Mouse (Mus musculus) ES-E14 (cell line): ENCODE measurements around the gene Nfkb1. TPM values are rescaled to one million over a fixed set of nuclear protein-coding genes. Genes with fewer than 3 reads are reported as not detected.

Source experiments
- DNase-seq: peaks from one replicate; pipeline ENCODE4 v3.0.0-alpha.2; 2013; ENCODE audit warnings: low read depth, low spot score
- H3K27ac ChIP-seq: 2 replicates; pipeline ENCODE4 v1.5.1; 2012; ENCODE audit warnings: low read depth, mild to moderate bottlenecking, low read length, moderate library complexity, mixed read lengths; ENCODE audit not compliant: poor library complexity, insufficient read depth, severe bottlenecking
- H3K36me3 ChIP-seq: 2 replicates; pipeline ENCODE4 v1.6.1; 2012; ENCODE audit warnings: mild to moderate bottlenecking, low read length, moderate library complexity, mixed read lengths; ENCODE audit not compliant: control insufficient read depth, poor library complexity, insufficient read depth, severe bottlenecking
- H3K4me1 ChIP-seq, 2 experiments: fragments of 150-350 bp in 1 of 2; sonication (generic) in 1 of 2; 2 replicates each; pipeline ENCODE4 v1.6.1; 2012; ENCODE audit warnings: low read length in 2 of 2, mild to moderate bottlenecking in 1 of 2, mixed read lengths in 1 of 2; ENCODE audit not compliant: control insufficient read depth in 2 of 2, insufficient read depth in 2 of 2, poor library complexity in 1 of 2
- H3K4me3 ChIP-seq, 2 experiments: fragments of 150-350 bp in 1 of 2; sonication (generic) in 1 of 2; 2 replicates each; pipeline ENCODE4 v1.5.1; 2012; ENCODE audit warnings: low read length in 2 of 2, low read depth in 1 of 2, mild to moderate bottlenecking in 1 of 2, mixed read lengths in 1 of 2; ENCODE audit not compliant: insufficient read depth in 1 of 2, poor library complexity in 1 of 2, severe bottlenecking in 1 of 2
- H3K9ac ChIP-seq: 2 replicates; pipeline ENCODE4 v1.6.1; 2012; ENCODE audit warnings: low read depth, mild to moderate bottlenecking, low read length, mixed read lengths; ENCODE audit not compliant: poor library complexity, insufficient read depth, severe bottlenecking
- H3K9me3 ChIP-seq: fragments of 150-350 bp; sonication (generic); 2 replicates; pipeline ENCODE4 v1.6.1; 2012; ENCODE audit warnings: low read depth, mild to moderate bottlenecking, low read length; ENCODE audit not compliant: control insufficient read depth, insufficient read depth
- CHD2 ChIP-seq: IDR thresholded peaks from 2 replicates; pipeline ENCODE4 v1.6.1; 2014; ENCODE audit warnings: mild to moderate bottlenecking, low read depth, low read length, inconsistent platforms
- HCFC1 ChIP-seq: IDR thresholded peaks from 2 replicates; pipeline ENCODE4 v1.6.1; 2012; ENCODE audit warnings: low read length, inconsistent platforms, borderline replicate concordance; ENCODE audit not compliant: insufficient read depth
- MAFK ChIP-seq: IDR thresholded peaks from 2 replicates; pipeline ENCODE4 v1.6.1; 2014; ENCODE audit warnings: mild to moderate bottlenecking, low read depth, low read length, inconsistent platforms; ENCODE audit not compliant: insufficient read depth
- ZC3H11A ChIP-seq: IDR thresholded peaks from 2 replicates; pipeline ENCODE4 v1.6.1; 2012; ENCODE audit warnings: low read depth, mild to moderate bottlenecking, inconsistent platforms, low read length, borderline replicate concordance
- ZNF384 ChIP-seq: IDR thresholded peaks from 2 replicates; pipeline ENCODE4 v1.6.1; 2012; ENCODE audit warnings: low read depth, low read length, inconsistent platforms
- in situ Hi-C, 2 experiments: fragments of 600-800 bp; cut with MboI; formaldehyde crosslinking; loops; one replicate each; pipeline ENCODE4 v1.15.1; 2025; ENCODE audit warnings: low sequenced_read_pairs in 2 of 2, inconsistent platforms in 1 of 2; ENCODE audit not compliant: unreplicated experiment in 2 of 2
- total RNA-seq: library from RNA; depleted of rRNA; stranded (reverse); fragments of 300-350 nt; gene quantifications from 2 replicates; pipeline ENCODE4 v1.2.3, GENCODE M21; 2012

The Nfkb1 gene
- total RNA-seq, 1 experiment = 35.0 TPM

DNA sequence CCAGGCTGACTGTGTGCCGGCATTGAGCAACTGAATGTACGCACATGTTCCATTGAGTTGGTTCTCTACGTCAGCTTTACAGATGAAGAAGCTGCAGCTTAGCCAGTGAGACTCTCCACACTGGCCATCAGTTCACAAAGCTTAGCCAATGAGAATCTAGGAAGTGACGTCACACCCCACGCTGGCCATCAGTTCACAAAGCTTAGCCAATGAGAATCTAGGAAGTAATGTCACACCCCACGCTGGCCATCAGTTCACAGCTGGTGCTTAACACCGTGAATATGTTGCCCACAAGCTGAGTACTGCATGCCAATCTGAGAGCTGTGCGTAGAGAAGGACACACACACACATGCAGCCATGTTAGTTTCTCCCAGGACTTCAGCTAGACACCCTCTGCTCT, 42.8 kb downstream of the Nfkb1 start:
- no peak overlapping the region for H3K4me3 ChIP-seq
- in situ Hi-C loops = no loop called here
- peaks cover 3% of the 10 kb centered on the region; the same call in 1 of the 2 replicates for H3K36me3 ChIP-seq
- DNase-seq = no peak
- TF ChIP-seq MAFK = no peak
- TF ChIP-seq HCFC1 = no peak
- TF ChIP-seq ZC3H11A = no peak
- TF ChIP-seq ZNF384 = no peak
- TF ChIP-seq CHD2 = no peak
- no peaks in the 10 kb centered on the region for H3K9me3 ChIP-seq
- H3K4me1 ChIP-seq = peaks cover 0 to 2% of the 10 kb centered on the region in 2 experiments; a peak in 1 of 4 replicates
- no peak overlapping the region for H3K27ac ChIP-seq
- no peak overlapping the region for H3K9ac ChIP-seq

DNA sequence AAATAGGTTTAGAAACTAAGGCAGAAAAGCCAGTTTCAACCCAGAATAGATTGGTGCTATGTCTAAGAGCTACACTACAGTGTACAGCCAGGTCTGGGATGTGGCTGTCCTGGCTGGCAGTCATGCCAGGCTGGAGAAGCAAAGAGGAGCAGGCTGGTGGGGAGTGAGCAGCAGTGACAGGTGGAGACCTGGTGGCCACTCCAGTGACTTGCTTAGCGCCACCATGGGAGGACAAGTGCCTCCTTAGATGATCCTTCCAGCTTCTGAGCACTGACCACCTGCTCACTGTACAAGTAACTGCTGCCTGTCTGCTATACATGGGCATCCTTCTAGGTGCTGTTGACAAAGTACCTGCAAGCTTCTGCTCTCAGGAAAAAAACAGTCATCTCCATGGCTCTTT, 44.7 kb downstream of the Nfkb1 start:
- TF ChIP-seq CHD2 (no peak), ZC3H11A (no peak), ZNF384 (no peak), HCFC1 (no peak), MAFK (no peak)
- in situ Hi-C loops = no loop called here

DNA sequence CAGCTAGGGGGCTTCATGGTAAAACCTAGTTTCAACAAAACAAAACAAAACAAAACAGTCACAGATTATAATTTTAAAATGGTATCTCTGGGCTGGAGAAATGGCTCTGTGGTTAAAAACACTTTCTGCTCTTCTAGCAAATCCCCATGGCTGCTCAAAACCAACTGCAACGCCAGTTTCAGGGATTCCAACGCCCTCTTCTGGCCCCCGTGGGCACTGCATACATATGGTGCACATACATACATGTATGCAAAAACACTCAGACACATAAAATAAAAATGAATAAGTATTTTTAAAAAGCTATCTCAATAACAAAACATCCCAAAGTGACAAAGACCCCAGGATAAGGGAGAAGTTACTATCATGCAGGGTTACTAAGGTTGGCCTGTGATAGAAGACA, 46.4 kb downstream of the Nfkb1 start:
- TF ChIP-seq HCFC1 = no peak
- Histone ChIP-seq H3K9ac (no peak overlapping the region), H3K36me3 (peaks cover 4% of the 10 kb centered on the region; the same call in 1 of the 2 replicates), H3K4me1 (peaks cover 0 to 3% of the 10 kb centered on the region in 2 experiments; a peak in 1 of 4 replicates), H3K4me3 (no peak overlapping the region), H3K27ac (no peak overlapping the region), H3K9me3 (no peaks in the 10 kb centered on the region)
- no peak for DNase-seq
- in situ Hi-C loops = no loop called here

More for the DNA sequence above, 44.7 kb downstream of the Nfkb1 start:
- no peak overlapping the region for H3K4me3 ChIP-seq
- H3K9me3 ChIP-seq = no peaks in the 10 kb centered on the region
- no peak overlapping the region for H3K27ac ChIP-seq
- peaks cover 0 to 2% of the 10 kb centered on the region in 2 experiments; a peak in 1 of 4 replicates for H3K4me1 ChIP-seq
- peaks cover 3% of the 10 kb centered on the region; the same call in 1 of the 2 replicates for H3K36me3 ChIP-seq
- no peak for DNase-seq
- no peak overlapping the region for H3K9ac ChIP-seq

DNA sequence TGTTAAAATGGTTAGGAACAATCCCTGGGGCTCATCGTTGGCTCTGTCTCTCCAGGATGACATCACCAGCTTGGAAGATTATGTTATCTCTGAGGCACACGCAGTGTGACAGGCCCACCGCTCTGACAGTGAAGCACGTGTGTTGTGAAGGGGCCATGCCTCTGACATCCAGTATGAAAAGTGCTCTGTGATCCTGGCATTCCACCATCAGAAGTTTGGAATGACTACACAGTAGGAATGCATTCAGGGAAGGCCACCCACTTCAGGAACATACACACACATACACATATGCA, 49.8 kb downstream of the Nfkb1 start:
- no peak for DNase-seq
- Histone ChIP-seq H3K9ac (no peak overlapping the region), H3K9me3 (no peaks in the 10 kb centered on the region), H3K27ac (no peak overlapping the region), H3K36me3 (peaks cover 2% of the 10 kb centered on the region; the same call in 1 of the 2 replicates), H3K4me3 (no peak overlapping the region), H3K4me1 (peaks cover 1 to 5% of the 10 kb centered on the region in 2 experiments; a peak in 2 of 4 replicates)
- in situ Hi-C loops = no loop called here
- TF ChIP-seq ZNF384 = no peak
- TF ChIP-seq ZC3H11A = no peak
- no peak for TF ChIP-seq MAFK
- TF ChIP-seq HCFC1 = no peak
- no peak for TF ChIP-seq CHD2

DNA sequence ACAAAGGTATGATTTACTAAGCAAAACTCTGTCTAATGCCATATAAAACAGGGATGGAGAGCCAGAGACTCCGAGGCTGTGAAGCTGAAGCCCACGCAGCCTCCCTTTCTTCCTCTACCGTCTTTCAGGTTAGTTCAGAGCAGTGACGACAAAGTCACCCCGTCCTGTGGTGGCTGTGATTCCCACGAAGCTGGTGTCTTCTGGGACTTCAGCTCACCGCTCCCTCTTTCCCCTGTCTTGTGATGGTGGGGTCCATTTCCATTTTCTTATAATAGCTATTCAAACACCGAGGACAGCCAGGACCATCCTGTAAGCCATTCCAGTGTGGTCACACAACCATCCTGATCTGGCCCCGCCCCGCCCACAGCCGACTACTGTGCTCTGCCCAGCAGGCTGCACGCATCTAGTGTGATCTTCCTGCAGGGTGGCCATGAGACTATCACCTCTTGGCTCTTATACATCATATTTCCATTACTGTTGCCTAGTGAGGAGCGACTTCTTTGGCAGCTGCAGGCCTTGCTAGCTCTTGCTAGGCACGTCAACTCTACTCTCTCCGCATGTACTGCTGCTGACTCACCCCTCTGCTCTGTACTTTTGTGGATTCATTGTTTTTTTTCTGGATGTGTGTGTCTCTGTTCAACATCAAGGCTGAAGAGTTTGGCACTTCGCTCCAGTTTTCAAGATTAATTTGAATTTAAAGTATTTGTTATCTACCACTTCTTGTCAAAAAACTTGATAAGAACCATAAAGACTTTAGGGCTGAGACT, 50.3 kb downstream of the Nfkb1 start:
- H3K36me3 ChIP-seq = peaks cover 2% of the 10 kb centered on the region; the same call in 1 of the 2 replicates

More for the DNA sequence above, 50.3 kb downstream of the Nfkb1 start:
- in situ Hi-C loops = no loop called here
- DNase-seq = no peak
- Histone ChIP-seq H3K9ac (no peak overlapping the region), H3K9me3 (no peaks in the 10 kb centered on the region), H3K27ac (no peak overlapping the region), H3K4me1 (peaks cover 1 to 6% of the 10 kb centered on the region in 2 experiments; a peak in 2 of 4 replicates), H3K4me3 (no peak overlapping the region)
- no peak for TF ChIP-seq HCFC1
- no peak for TF ChIP-seq MAFK
- no peak for TF ChIP-seq ZNF384
- TF ChIP-seq ZC3H11A = no peak
- no peak for TF ChIP-seq CHD2
